Mouse (Mus musculus): Measurements from ENCODE around the gene 1110008L16Rik. TPM values are rescaled to one million over a fixed set of nuclear protein-coding genes. Genes with fewer than 3 reads are reported as not detected.

Gene 1110008L16Rik
- polyA plus RNA-seq, 1 experiment from 2014 or later: 12.4 TPM

GRCm38 (mm10) chr12:55398240-55399127, 99.1 kb downstream of the 1110008L16Rik start:
- peak overlapping the region; percentile 87 for H3K4me2 ChIP-seq
- ATAC-seq: peak; percentile 99
- H3K4me1 ChIP-seq: peaks cover 34% of the 10 kb centered on the region
- H3K4me3 ChIP-seq: peak overlapping the region; percentile 93
- no peaks in the 10 kb centered on the region for H3K27me3 ChIP-seq (replicated peaks)
- H3K9me3 ChIP-seq (replicated peaks): no peaks in the 10 kb centered on the region
- peaks cover 17% of the 10 kb centered on the region for H3K36me3 ChIP-seq
- peak overlapping the region; percentile 89 for H3K27ac ChIP-seq
- 2% methylated on average over 51 of the region's 51 CpGs for WGBS (ENCODE audit: insufficient replicate concordance)
- peak overlapping the region; percentile 84 for H3K9ac ChIP-seq

DNA sequence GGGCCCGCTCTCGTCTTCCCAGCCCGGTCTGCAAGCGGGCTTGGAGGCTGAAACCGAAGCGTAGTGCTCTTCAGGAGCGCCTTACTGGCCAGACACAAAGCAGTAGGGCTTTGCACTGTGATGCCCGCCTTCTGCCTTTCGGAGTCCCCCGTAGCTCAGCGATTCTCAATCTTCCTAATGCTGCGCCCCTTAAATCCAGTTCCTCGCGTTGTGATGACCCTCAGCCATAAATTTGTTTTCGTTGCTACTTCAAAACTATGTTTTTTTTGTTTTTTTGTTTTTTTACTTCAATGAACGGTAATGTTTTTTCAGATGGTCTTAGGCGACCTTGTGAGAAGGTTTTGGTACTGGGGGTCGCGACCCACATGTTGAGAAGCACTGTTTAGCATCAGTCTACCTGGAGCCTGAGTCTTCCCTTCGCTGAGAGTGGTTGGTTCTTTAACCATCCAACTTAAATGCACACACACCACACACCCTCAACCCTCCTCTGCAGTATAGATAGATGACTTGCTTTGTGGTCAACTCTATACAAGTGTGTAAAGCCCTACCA, 99.8 kb downstream of the 1110008L16Rik start:
- H3K9me3 ChIP-seq (replicated peaks): no peaks in the 10 kb centered on the region
- ATAC-seq: peak; percentile 42
- peaks cover 21% of the 10 kb centered on the region for H3K36me3 ChIP-seq
- H3K27ac ChIP-seq: peak overlapping the region; percentile 89
- H3K27me3 ChIP-seq (replicated peaks): no peaks in the 10 kb centered on the region
- H3K4me3 ChIP-seq: peak overlapping the region; percentile 93
- peaks cover 34% of the 10 kb centered on the region for H3K4me1 ChIP-seq
- under 1% methylated on average over 20 of the region's 20 CpGs for WGBS (ENCODE audit: insufficient replicate concordance)
- peak overlapping the region; percentile 87 for H3K4me2 ChIP-seq
- H3K9ac ChIP-seq: peak overlapping the region; percentile 84

DNA sequence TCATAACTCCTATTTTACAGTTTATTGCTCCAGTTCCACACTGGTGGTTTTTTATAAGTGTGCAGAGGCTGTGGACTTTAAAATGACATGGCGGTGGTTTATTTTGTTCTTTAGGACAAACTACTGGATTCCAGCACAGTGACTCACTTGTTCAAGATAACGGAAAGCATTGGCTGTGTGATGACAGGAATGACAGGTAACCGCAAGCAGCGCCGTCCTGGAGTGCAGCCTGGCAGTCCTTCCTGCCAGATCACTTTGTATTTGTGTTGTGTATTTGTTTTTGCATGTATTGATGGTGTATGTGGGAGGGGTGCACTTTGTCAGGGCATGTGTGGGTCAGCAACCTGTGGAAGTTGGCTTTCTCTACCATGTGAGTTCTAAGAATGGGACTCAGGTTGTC, 108.5 kb downstream of the 1110008L16Rik start:
- no peak overlapping the region for H3K27ac ChIP-seq
- no peak overlapping the region for H3K9ac ChIP-seq
- no peak overlapping the region for H3K4me3 ChIP-seq
- no peak overlapping the region for H3K4me2 ChIP-seq
- H3K36me3 ChIP-seq: peaks cover 72% of the 10 kb centered on the region
- no peaks in the 10 kb centered on the region for H3K27me3 ChIP-seq (replicated peaks)
- WGBS (ENCODE audit: insufficient replicate concordance): 85% methylated on average over 5 of the region's 5 CpGs
- no peaks in the 10 kb centered on the region for H3K9me3 ChIP-seq (replicated peaks)
- no peak for ATAC-seq
- no peaks in the 10 kb centered on the region for H3K4me1 ChIP-seq

DNA sequence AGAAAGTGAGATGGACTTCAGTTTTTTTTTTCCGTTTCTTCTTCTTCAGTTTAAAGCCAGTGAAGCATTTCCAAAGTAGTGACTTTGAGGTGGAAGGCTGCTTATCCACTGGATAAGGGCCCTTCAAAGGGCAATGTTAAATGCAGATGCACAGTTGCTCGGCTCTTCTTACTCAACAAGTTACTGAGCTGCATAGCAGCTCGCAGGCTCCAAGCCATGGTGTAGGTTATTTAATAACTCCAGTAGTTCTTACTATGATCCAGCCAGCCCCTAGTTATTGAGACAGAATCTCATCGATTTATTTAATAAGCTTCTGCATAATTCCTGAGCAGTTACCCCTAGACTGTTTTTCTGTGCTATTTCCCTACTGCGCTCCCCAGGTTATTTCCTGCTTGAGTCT, 115.9 kb downstream of the 1110008L16Rik start:
- H3K27ac ChIP-seq: no peak overlapping the region
- H3K4me3 ChIP-seq: no peak overlapping the region
- H3K27me3 ChIP-seq (replicated peaks): no peaks in the 10 kb centered on the region
- no peak for ATAC-seq
- no peaks in the 10 kb centered on the region for H3K9me3 ChIP-seq (replicated peaks)
- no peak overlapping the region for H3K9ac ChIP-seq
- H3K4me1 ChIP-seq: peaks cover 3% of the 10 kb centered on the region; the same call in 1 of the 2 replicates
- peaks cover 94% of the 10 kb centered on the region for H3K36me3 ChIP-seq
- H3K4me2 ChIP-seq: no peak overlapping the region
- WGBS (ENCODE audit: insufficient replicate concordance): 84% methylated on average over 5 of the region's 5 CpGs

DNA sequence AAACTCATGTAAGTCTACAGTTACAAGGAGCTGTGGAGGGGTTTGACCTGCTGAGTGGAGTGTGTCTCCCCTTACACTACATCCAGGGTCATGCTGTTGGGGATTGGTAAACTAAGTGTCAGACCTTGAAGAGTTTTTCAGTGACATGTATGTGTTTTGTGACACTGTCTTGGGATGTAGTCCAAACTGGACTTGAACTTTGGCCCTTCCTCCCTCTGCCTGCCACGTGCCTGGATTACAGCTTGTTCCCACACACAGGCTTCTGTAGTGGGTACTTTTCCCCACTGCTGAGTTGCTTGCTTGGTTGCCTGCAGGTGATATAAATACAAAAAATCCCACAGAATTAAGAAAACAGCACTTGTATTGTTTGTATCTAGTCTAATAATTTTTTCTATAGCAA, 116.4 kb downstream of the 1110008L16Rik start:
- no peak overlapping the region for H3K4me3 ChIP-seq
- H3K27me3 ChIP-seq (replicated peaks): no peaks in the 10 kb centered on the region
- WGBS (ENCODE audit: insufficient replicate concordance): 82% methylated on average over 1 of the region's 1 CpGs
- no peak overlapping the region for H3K9ac ChIP-seq
- H3K9me3 ChIP-seq (replicated peaks): no peaks in the 10 kb centered on the region
- no peak overlapping the region for H3K27ac ChIP-seq
- peaks cover 3% of the 10 kb centered on the region; the same call in 1 of the 2 replicates for H3K4me1 ChIP-seq
- ATAC-seq: no peak
- no peak overlapping the region for H3K4me2 ChIP-seq
- peaks cover 94% of the 10 kb centered on the region for H3K36me3 ChIP-seq

GRCm38 (mm10) chr12:55420220-55420619, 120.8 kb downstream of the 1110008L16Rik start:
- Histone ChIP-seq H3K9me3 (replicated peaks) (no peaks in the 10 kb centered on the region), H3K9ac (no peak overlapping the region), H3K4me3 (no peak overlapping the region), H3K27me3 (replicated peaks) (no peaks in the 10 kb centered on the region), H3K36me3 (peaks cover 53% of the 10 kb centered on the region), H3K4me1 (no peaks in the 10 kb centered on the region), H3K4me2 (no peak overlapping the region), H3K27ac (no peak overlapping the region)
- ATAC-seq: no peak
- 90% methylated on average over 24 of the region's 24 CpGs for WGBS (ENCODE audit: insufficient replicate concordance)

- no peak overlapping the region for H3K27ac ChIP-seq
- no peaks in the 10 kb centered on the region for H3K27me3 ChIP-seq (replicated peaks)
- no peaks in the 10 kb centered on the region for H3K4me1 ChIP-seq
- WGBS (ENCODE audit: insufficient replicate concordance): 24% methylated on average over 3 of the region's 3 CpGs
- no peak overlapping the region for H3K9ac ChIP-seq
- H3K4me2 ChIP-seq: no peak overlapping the region
- ATAC-seq: no peak
- no peaks in the 10 kb centered on the region for H3K9me3 ChIP-seq (replicated peaks)
- no peak overlapping the region for H3K4me3 ChIP-seq
- peaks cover 35% of the 10 kb centered on the region for H3K36me3 ChIP-seq
Measured at GRCm38 (mm10) chr12:55422057-55422456, 122.7 kb downstream of the 1110008L16Rik start.

DNA sequence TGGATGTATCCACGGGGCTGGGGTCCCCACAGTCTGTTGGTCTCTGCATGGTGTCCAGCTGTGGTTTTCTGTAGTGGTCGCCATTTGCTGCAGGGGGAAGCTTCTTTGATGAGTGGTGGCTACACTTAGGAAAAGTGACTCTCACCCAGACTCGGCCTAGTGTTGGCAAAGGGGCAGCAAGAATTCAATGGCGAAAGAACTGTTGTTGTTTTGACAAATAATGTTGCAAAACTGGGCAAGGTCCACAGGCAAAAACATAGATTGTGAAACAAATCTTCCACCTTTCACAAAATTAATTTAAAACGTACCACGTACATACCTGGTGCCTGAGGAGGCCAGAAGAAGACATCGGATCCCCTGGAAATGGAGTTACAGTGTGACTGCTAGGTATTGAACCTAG, 126.9 kb downstream of the 1110008L16Rik start:
- no peak overlapping the region for H3K27ac ChIP-seq

GRCm38 (mm10) chr12:55429201-55429600, 129.8 kb downstream of the 1110008L16Rik start:
- Histone ChIP-seq H3K4me3 (no peak overlapping the region), H3K9ac (no peak overlapping the region), H3K4me2 (no peak overlapping the region), H3K27ac (no peak overlapping the region), H3K4me1 (no peaks in the 10 kb centered on the region), H3K27me3 (replicated peaks) (no peaks in the 10 kb centered on the region), H3K36me3 (no peaks in the 10 kb centered on the region), H3K9me3 (replicated peaks) (no peaks in the 10 kb centered on the region)
- ATAC-seq: no peak
- 68% methylated on average over 8 of the region's 8 CpGs for WGBS (ENCODE audit: insufficient replicate concordance)

More for the DNA sequence above, 126.9 kb downstream of the 1110008L16Rik start:
- Histone ChIP-seq H3K4me2 (no peak overlapping the region), H3K27me3 (replicated peaks) (no peaks in the 10 kb centered on the region), H3K4me3 (no peak overlapping the region), H3K9ac (no peak overlapping the region), H3K36me3 (no peaks in the 10 kb centered on the region), H3K9me3 (replicated peaks) (no peaks in the 10 kb centered on the region), H3K4me1 (no peaks in the 10 kb centered on the region)
- ATAC-seq: no peak
- WGBS (ENCODE audit: insufficient replicate concordance): 74% methylated on average over 7 of the region's 7 CpGs

GRCm38 (mm10) chr12:55429956-55430355, 130.6 kb downstream of the 1110008L16Rik start:
- ATAC-seq: no peak
- Histone ChIP-seq H3K36me3 (no peaks in the 10 kb centered on the region), H3K9ac (no peak overlapping the region), H3K4me2 (no peak overlapping the region), H3K4me1 (no peaks in the 10 kb centered on the region), H3K27me3 (replicated peaks) (no peaks in the 10 kb centered on the region), H3K27ac (no peak overlapping the region), H3K4me3 (no peak overlapping the region), H3K9me3 (replicated peaks) (no peaks in the 10 kb centered on the region)
- 52% methylated on average over 4 of the region's 4 CpGs for WGBS (ENCODE audit: insufficient replicate concordance)

Measured in liver, embryonic 12.5 days (tissue).